ENCODE assay signal across 8 mouse cellular contexts in genomic region chr5:107359395-107360053, GRCm38 (mm10). TPM values are rescaled to one million over a fixed set of nuclear protein-coding genes. Genes with fewer than 3 reads are reported as not detected.
DNase-seq lines count a peak whose midpoint lies in the region; ATAC-seq lines count a peak whose summit lies in the region.

No protein-coding gene starts in this region.

- no peaks in the 10 kb centered on the region for H3K36me3 ChIP-seq in hindbrain, embryonic 16.5 days (ENCODE audit: control insufficient read depth, insufficient read depth, low read length)
- no peaks in the 10 kb centered on the region for H3K36me3 ChIP-seq in macrophage (ENCODE audit: inconsistent target)

- peak overlapping the region; percentile 62 for H3K4me2 ChIP-seq in hindbrain, embryonic 16.5 days (ENCODE audit: low read length)

- H3K27ac ChIP-seq in hindbrain, embryonic 16.5 days (ENCODE audit: low read depth, low read length): peak overlapping the region; percentile 78
- H3K27ac ChIP-seq in macrophage: no peak overlapping the region

- H3K9ac ChIP-seq in hindbrain, embryonic 16.5 days (ENCODE audit: low read depth, low read length): peak overlapping the region; percentile 71

- no peaks in the 10 kb centered on the region for H3K79me2 ChIP-seq in macrophage (ENCODE audit: inconsistent target)

- peak; percentile 99 for ATAC-seq in hindbrain, embryonic 16.5 days

- DNase-seq in WW6 (ENCODE audit: low read depth, low spot score): peak; percentile 74
- DNase-seq in cerebellum, postnatal 4 days (ENCODE audit: low spot score in 2 of 2): peak; percentile 54 to 73
- DNase-seq in gastrocnemius, adult 18-20 months (ENCODE audit: low spot score): peak; percentile 91
- DNase-seq in left cerebral cortex, adult 18-20 months (ENCODE audit: low spot score in 2 of 2): peak; percentile 85 to 89
- DNase-seq in right cerebral cortex, adult 18-20 months: peak; percentile 92
- peak; percentile 45 for DNase-seq in urinary bladder, postnatal 10 days (ENCODE audit: low spot score)

- peaks cover 3% of the 10 kb centered on the region; the same call in 1 of the 2 replicates for H3K4me1 ChIP-seq in hindbrain, embryonic 16.5 days (ENCODE audit: control insufficient read depth, insufficient read depth, low read depth, low read length)

- no peaks in the 10 kb centered on the region for H3K9me3 ChIP-seq in hindbrain, embryonic 16.5 days (ENCODE audit: control insufficient read depth, low read length)

- no peaks in the 10 kb centered on the region for H3K27me3 ChIP-seq in hindbrain, embryonic 16.5 days (replicated peaks; ENCODE audit: control insufficient read depth, insufficient read depth, low read length)

- H3K4me3 ChIP-seq in hindbrain, embryonic 16.5 days (ENCODE audit: low read length): peak overlapping the region; percentile 67
- peak overlapping the region; percentile 56 for H3K4me3 ChIP-seq in macrophage (ENCODE audit: inconsistent target)

- WGBS in hindbrain, embryonic 16.5 days: under 1% methylated on average over 32 of the region's 40 CpGs
- under 1% methylated on average over 38 of the region's 40 CpGs for WGBS in macrophage (ENCODE audit: missing documents)

RNA-seq across cellular contexts. Expression of gene Brdt, which starts 28.6 kb away (rescaled TPM):
- 1 to 10 TPM; 1.8 to 2.3 TPM for total RNA-seq in gastrocnemius, adult 18-20 months (2021)
- 4.2 TPM in 2 replicates for polyA plus RNA-seq in hindbrain, embryonic 16.5 days (2015; fragmentation: Nextera tagmentation; extraction: Ambion mirVana)
- 10 to 100 TPM; 16.4 to 16.6 TPM for total RNA-seq in left cerebral cortex, adult 18-20 months (2021)
- total RNA-seq in macrophage (2018; cell fraction: chromatin; rRNA removed): 1 to 10 TPM in 14 of 26 experiments, under 1 TPM in 11, not detected in 1; 0.39 to 4.4 (median 1.0) TPM
- total RNA-seq in macrophage (2018; cell fraction: cytosol; rRNA removed): 1 to 10 TPM in 2 of 26 experiments, under 1 TPM in 24; 0.32 to 1.1 (median 0.70) TPM
- 1 to 10 TPM in 17 of 26 experiments, under 1 TPM in 8, not detected in 1; 0.36 to 2.4 (median 1.1) TPM for total RNA-seq in macrophage (2018; cell fraction: nucleus; rRNA removed)
- polyA plus RNA-seq in macrophage (2018): 0.49 to 0.53 TPM (median 0.52 TPM) in 3 replicates

RNA-seq across cellular contexts. Expression of gene Ephx4, which starts 43.0 kb away (rescaled TPM):
- total RNA-seq in gastrocnemius, adult 18-20 months (2021): under 1 TPM; 0.24 to 0.89 TPM
- 3.0 and 3.1 TPM in 2 replicates for polyA plus RNA-seq in hindbrain, embryonic 16.5 days (2015; fragmentation: Nextera tagmentation; extraction: Ambion mirVana)
- total RNA-seq in left cerebral cortex, adult 18-20 months (2021): 10 to 100 TPM; 81.1 to 96.0 TPM
- not detected for total RNA-seq in macrophage (2018; cell fraction: chromatin; rRNA removed)
- not detected for total RNA-seq in macrophage (2018; cell fraction: cytosol; rRNA removed)
- total RNA-seq in macrophage (2018; cell fraction: nucleus; rRNA removed): not detected
- polyA plus RNA-seq in macrophage (2018): not detected in 3 replicates

Comparison
In these comparisons a context has a peak if more than half of its experiments do, and no peak if none do; other contexts are left out.
1. RNA of gene Brdt, which starts 28.6 kb away (total RNA-seq): 16.4 to 16.6 TPM in left cerebral cortex, adult 18-20 months; 1.8 to 2.3 TPM in gastrocnemius, adult 18-20 months; every median in the first group is over 4 times any median in the second.
2. RNA of gene Ephx4, which starts 43.0 kb away (total RNA-seq): 81.1 to 96.0 TPM in left cerebral cortex, adult 18-20 months; 0.24 to 0.89 TPM in gastrocnemius, adult 18-20 months; every median in the first group is over 10 times any median in the second.
3. Peak in every context shown above with its lines, with median percentiles within 50 percentile points of each other: DNase-seq.